Mouse (Mus musculus): Measurements from ENCODE around the gene Rhbdd1.

- no peak for TF ChIP-seq CTCF (IDR thresholded peaks at IDR 0.05; ENCODE audit: low read depth)
- TF ChIP-seq EP300 (IDR thresholded peaks at IDR 0.05; ENCODE audit: low read depth), result no peak
Observed at GRCm38 (mm10) chr1:82473467-82473866, 157.2 kb downstream of the Rhbdd1 start.
